Mouse (Mus musculus) embryonic facial prominence, embryonic 14.5 days (tissue): ENCODE measurements at regions not wholly inside any gene's neighbourhood (a gene's known extent, or its start where the extent isn't known, plus 50 kb on each side); places are given as distances from the start of the nearest gene placed in this dataset.
A peak's percentile ranks its signal among the peaks of the same experiment; 100 is the strongest.

ENCODE experiments used
- ATAC-seq: fragments of 200-750 bp; cut with Nextera tagmentation; 2 replicates; pipeline ENCODE4 v1.8.0; 2017; ENCODE audit warnings: low read depth, moderate number of reproducible peaks, moderate TSS enrichment
- DNase-seq: peaks from one replicate; pipeline ENCODE4 v3.0.0-alpha.2; 2015; ENCODE audit warnings: low spot score
- H3K27ac ChIP-seq: fragments of 300-500 bp; sonication (generic); replicated peaks from 2 replicates; pipeline ENCODE4 v1.5.1; 2014; ENCODE audit warnings: low read depth, mild to moderate bottlenecking, low read length, moderate library complexity
- H3K27me3 ChIP-seq: fragments of 300-500 bp; sonication (generic); replicated peaks from 2 replicates; pipeline ENCODE4 v1.6.1; 2014; ENCODE audit warnings: low read length; ENCODE audit not compliant: control insufficient read depth, insufficient read depth
- H3K36me3 ChIP-seq: fragments of 300-500 bp; sonication (generic); 2 replicates; pipeline ENCODE4 v1.6.1; 2014; ENCODE audit warnings: low read length, mixed read lengths; ENCODE audit not compliant: control insufficient read depth, insufficient read depth
- H3K4me1 ChIP-seq: fragments of 300-500 bp; sonication (generic); 2 replicates; pipeline ENCODE4 v1.6.1; 2014; ENCODE audit warnings: antibody characterized with exemption, low read length; ENCODE audit not compliant: control insufficient read depth, insufficient read depth
- H3K4me2 ChIP-seq: fragments of 300-500 bp; sonication (generic); 2 replicates; pipeline ENCODE4 v1.6.1; 2014; ENCODE audit warnings: low read depth, mild to moderate bottlenecking, low read length, moderate library complexity, mixed read lengths
- H3K4me3 ChIP-seq: fragments of 300-500 bp; sonication (generic); 2 replicates; pipeline ENCODE4 v1.5.1; 2014; ENCODE audit warnings: low read depth, mild to moderate bottlenecking, low read length
- H3K9ac ChIP-seq: fragments of 300-500 bp; sonication (generic); 2 replicates; pipeline ENCODE4 v1.6.1; 2014; ENCODE audit warnings: low read depth, mild to moderate bottlenecking, low read length, moderate library complexity, mixed read lengths
- H3K9me3 ChIP-seq: fragments of 300-500 bp; sonication (generic); 2 replicates; pipeline ENCODE4 v1.6.1; 2016; ENCODE audit warnings: low read length; ENCODE audit not compliant: control insufficient read depth
- WGBS: fragments of 180-500 bp; shearing (Covaris S2); extraction: QIAGEN DNeasy Blood & Tissue Kit; methylation state at CpG from one replicate; pipeline ENCODE4 v1.1.7; 2014; 5-methylcytosine and 5-hydroxymethylcytosine counted together

DNA sequence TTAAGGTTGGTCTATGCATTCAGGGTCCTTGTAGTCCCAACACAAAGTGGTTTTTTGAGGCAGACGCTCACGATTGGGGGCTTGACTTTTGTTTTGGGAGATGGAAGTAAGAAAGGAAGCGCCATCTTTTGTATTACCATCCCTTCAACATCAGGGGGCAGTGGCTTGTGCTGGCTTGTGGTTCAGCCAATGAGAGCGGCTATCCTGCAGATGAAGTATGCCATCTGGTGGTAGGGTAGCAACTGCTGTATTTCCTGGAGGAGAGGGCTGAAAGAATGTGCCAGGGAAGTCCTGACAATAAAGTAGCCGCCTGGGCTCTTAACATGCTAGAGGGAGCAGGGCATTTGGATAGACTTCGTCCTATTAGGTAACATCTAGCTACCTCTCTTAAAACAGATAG, 139.0 kb upstream of the Psmd7 start:
- Histone ChIP-seq H3K9me3 (no peaks in the 10 kb centered on the region), H3K9ac (no peak overlapping the region)

DNA sequence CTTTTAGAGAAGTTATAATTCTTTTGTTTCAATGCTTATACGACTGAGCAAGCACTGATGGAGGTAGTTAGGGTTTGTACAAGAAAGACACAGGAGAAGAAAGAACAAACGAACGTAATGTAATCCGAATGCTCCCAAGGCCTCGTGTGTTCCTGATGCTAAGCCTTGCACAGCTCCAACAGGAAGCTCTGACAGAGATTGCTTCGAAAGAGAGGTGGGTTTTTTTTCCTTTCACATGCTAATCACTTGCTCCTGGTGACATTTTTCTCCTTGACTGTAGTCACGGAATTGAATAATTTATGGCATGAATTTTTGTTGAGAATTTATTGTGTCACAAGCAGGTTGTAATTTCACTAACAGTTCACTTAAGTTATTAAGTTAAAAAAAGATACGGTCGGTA, 150.8 kb upstream of the Psmd7 start:
- 55% methylated on average over 9 of the region's 9 CpGs for WGBS
- no peak for ATAC-seq

More for the DNA sequence above, 139.0 kb upstream of the Psmd7 start:
- ATAC-seq (no peak), DNase-seq (no peak)
- Histone ChIP-seq H3K4me1 (no peaks in the 10 kb centered on the region), H3K4me2 (no peak overlapping the region), H3K4me3 (no peak overlapping the region), H3K36me3 (no peaks in the 10 kb centered on the region), H3K27ac (no peak overlapping the region), H3K27me3 (no peaks in the 10 kb centered on the region)
- WGBS, result 97% methylated on average over 6 of the region's 6 CpGs

DNA sequence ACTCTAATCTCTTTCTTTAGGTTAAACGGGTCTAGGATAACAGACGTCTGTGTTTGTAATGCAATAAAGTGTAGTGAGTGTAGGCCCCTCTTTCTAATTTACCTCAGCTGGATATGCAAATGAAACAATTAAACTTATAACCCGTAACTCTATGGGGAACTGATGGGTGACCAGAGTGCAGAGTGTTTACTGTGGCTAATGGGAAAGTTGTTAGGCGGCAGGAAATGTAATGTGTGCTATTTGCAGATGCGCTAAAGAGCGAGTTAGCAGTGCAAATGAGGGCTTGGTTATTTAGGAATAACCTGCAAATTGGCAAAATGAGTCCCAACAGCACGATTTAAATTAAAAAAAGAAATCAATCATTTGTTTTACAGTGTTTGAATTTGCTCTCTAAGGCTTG, 168.8 kb upstream of the Psmd7 start:
- Histone ChIP-seq H3K9ac (no peak overlapping the region), H3K9me3 (0 out of 2 replicates have a peak, but pooled peaks cover 3% of the 10 kb centered on the region)
- no peak for ATAC-seq

More for the DNA sequence above, 150.8 kb upstream of the Psmd7 start:
- Histone ChIP-seq H3K4me3 (no peak overlapping the region), H3K4me1 (no peaks in the 10 kb centered on the region), H3K27ac (no peak overlapping the region), H3K9ac (no peak overlapping the region), H3K27me3 (no peaks in the 10 kb centered on the region), H3K36me3 (no peaks in the 10 kb centered on the region), H3K9me3 (peaks cover 16% of the 10 kb centered on the region; the same call in 1 of the 2 replicates), H3K4me2 (no peak overlapping the region)
- DNase-seq, result no peak

DNA sequence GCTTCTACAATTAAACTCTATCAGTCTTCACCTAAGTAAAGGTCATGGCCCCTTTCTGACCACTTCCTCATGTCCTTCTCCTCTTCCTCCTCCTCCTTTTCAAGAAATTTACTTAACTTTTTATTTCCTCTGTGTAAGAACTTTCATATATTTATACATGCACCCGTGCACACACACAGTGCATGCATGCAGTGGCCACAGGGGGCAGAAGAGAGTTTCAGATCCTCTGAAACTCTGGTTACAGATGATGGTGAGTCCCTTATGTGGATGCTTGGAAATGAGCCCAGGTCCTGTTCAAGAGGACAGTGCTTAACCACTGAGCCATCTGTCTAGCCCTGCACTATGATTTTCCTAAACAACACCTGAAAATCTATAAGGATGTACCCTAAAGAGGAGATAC, 170.4 kb upstream of the Psmd7 start:
- Histone ChIP-seq H3K27ac (no peak overlapping the region), H3K27me3 (no peaks in the 10 kb centered on the region), H3K4me2 (no peak overlapping the region), H3K9me3 (peaks cover 3% of the 10 kb centered on the region; the same call in 1 of the 2 replicates), H3K36me3 (no peaks in the 10 kb centered on the region), H3K4me3 (no peak overlapping the region), H3K9ac (no peak overlapping the region), H3K4me1 (no peaks in the 10 kb centered on the region)
- 85% methylated on average over 1 of the region's 1 CpGs for WGBS
- ATAC-seq (no peak), DNase-seq (no peak)

More for the DNA sequence above, 168.8 kb upstream of the Psmd7 start:
- Histone ChIP-seq H3K27ac (no peak overlapping the region), H3K4me1 (no peaks in the 10 kb centered on the region), H3K4me2 (no peak overlapping the region), H3K27me3 (no peaks in the 10 kb centered on the region), H3K36me3 (no peaks in the 10 kb centered on the region), H3K4me3 (no peak overlapping the region)
- DNase-seq, result no peak
- WGBS, result 72% methylated on average over 7 of the region's 7 CpGs

DNA sequence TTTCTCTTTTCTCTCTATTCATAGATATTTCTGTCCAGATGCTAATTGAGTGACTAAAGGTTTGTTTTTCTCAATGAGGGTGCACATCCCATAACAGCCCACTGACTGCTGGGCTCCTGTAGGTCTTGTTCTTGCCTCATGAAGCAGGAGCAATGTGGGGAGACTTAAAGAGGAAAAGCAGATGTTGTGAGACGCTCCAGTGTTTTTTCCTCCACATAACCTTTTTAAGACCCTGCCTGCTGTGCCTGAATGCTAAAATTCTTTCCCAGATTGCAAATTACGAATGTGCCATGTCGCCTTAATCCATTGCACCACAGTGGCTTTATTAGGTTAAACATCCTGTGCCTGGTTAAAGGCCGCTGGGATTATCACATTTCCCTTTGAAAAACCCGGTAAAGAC, 165.5 kb upstream of the Zfhx3 start:
- DNase-seq (no peak), ATAC-seq (no peak)
- 9% methylated on average over 5 of the region's 5 CpGs for WGBS
- Histone ChIP-seq H3K27ac (no peak overlapping the region), H3K4me2 (peak overlapping the region; percentile 26; the same call in 1 of the 2 replicates), H3K4me3 (no peak overlapping the region), H3K4me1 (no peaks in the 10 kb centered on the region), H3K9ac (no peak overlapping the region), H3K27me3 (no peaks in the 10 kb centered on the region), H3K36me3 (no peaks in the 10 kb centered on the region), H3K9me3 (no peaks in the 10 kb centered on the region)

GRCm38 (mm10) chr8:107785771-107786170, 156.7 kb upstream of the Zfhx3 start:
- Histone ChIP-seq H3K36me3 (no peaks in the 10 kb centered on the region), H3K4me3 (no peak overlapping the region), H3K9me3 (no peaks in the 10 kb centered on the region), H3K27ac (peak overlapping the region; percentile 24; the same call in 1 of the 2 replicates), H3K27me3 (no peaks in the 10 kb centered on the region), H3K4me1 (no peaks in the 10 kb centered on the region), H3K4me2 (no peak overlapping the region), H3K9ac (no peak overlapping the region)
- ATAC-seq (no peak), DNase-seq (peak; percentile 79)
- WGBS, result 46% methylated on average over 5 of the region's 5 CpGs

- Histone ChIP-seq H3K27ac (no peak overlapping the region), H3K36me3 (no peaks in the 10 kb centered on the region), H3K9ac (no peak overlapping the region), H3K4me3 (no peak overlapping the region), H3K4me2 (no peak overlapping the region), H3K27me3 (0 out of 2 replicates have a peak, but pooled peaks cover 4% of the 10 kb centered on the region), H3K4me1 (no peaks in the 10 kb centered on the region), H3K9me3 (no peaks in the 10 kb centered on the region)
- ATAC-seq, result no peak
- 82% methylated on average over 3 of the region's 3 CpGs for WGBS
- DNase-seq, result no peak
Measured at GRCm38 (mm10) chr8:107792286-107792685, 150.2 kb upstream of the Zfhx3 start.

- Histone ChIP-seq H3K27ac (no peak overlapping the region), H3K4me1 (peaks cover 3% of the 10 kb centered on the region; the same call in 1 of the 2 replicates), H3K36me3 (no peaks in the 10 kb centered on the region), H3K9ac (no peak overlapping the region), H3K4me2 (no peak overlapping the region), H3K27me3 (no peaks in the 10 kb centered on the region), H3K9me3 (no peaks in the 10 kb centered on the region), H3K4me3 (no peak overlapping the region)
- no peak for DNase-seq
- WGBS, result 77% methylated on average over 14 of the region's 14 CpGs
- ATAC-seq, result no peak
Measured at GRCm38 (mm10) chr8:107814931-107815330, 127.5 kb upstream of the Zfhx3 start.

- Histone ChIP-seq H3K27me3 (no peaks in the 10 kb centered on the region), H3K4me3 (no peak overlapping the region), H3K4me1 (peaks cover 3% of the 10 kb centered on the region; the same call in 1 of the 2 replicates), H3K4me2 (no peak overlapping the region), H3K9ac (no peak overlapping the region), H3K36me3 (no peaks in the 10 kb centered on the region), H3K9me3 (no peaks in the 10 kb centered on the region), H3K27ac (peak overlapping the region; percentile 8; the same call in 1 of the 2 replicates)
- DNase-seq (peak; percentile 36), ATAC-seq (no peak)
- 23% methylated on average over 3 of the region's 3 CpGs for WGBS
Measured at GRCm38 (mm10) chr8:107815775-107816174, 126.7 kb upstream of the Zfhx3 start.
